Mouse (Mus musculus) frontal cortex, postnatal 10 days (tissue): ENCODE data around the gene Gna15.

ENCODE experiments used
- DNase-seq, 2 experiments: peaks; one replicate each; pipeline ENCODE4 v3.0.0; 2022; ENCODE audit warnings: low spot score in 2 of 2, mixed read lengths in 1 of 2

Gene Gna15

DNA sequence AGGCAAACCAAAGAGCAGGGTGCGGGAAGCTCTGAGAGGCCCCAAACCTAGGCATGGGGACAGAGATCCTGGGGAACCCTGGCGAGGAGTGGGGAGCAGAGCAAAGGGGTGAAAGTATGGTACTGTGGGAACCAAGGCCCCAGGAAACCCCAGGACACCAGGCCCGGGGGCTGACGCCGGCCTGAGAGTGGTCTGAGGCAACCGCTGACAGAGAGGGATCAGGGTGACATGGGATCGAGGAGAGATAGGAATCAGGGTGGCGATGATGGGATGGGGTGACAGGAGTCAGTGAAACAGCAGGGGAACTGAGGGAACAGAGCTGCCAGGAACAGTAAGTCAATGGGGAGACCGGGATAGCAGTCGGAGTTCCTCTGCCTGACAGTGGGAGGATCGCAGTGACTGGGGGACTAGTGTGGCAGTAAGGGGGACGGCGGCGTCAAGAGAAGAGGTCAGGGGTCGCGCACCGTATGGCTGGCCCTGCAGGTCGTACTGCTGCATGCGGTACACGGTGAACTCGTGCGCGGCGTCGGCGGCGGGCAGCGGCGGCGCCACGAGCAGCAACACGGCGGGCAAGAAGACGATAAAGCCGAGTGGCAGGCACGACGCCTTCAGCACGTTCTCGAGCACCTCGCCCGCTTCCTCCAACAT, 28.3 kb downstream of the Gna15 start:
- DNase-seq: no peak

DNA sequence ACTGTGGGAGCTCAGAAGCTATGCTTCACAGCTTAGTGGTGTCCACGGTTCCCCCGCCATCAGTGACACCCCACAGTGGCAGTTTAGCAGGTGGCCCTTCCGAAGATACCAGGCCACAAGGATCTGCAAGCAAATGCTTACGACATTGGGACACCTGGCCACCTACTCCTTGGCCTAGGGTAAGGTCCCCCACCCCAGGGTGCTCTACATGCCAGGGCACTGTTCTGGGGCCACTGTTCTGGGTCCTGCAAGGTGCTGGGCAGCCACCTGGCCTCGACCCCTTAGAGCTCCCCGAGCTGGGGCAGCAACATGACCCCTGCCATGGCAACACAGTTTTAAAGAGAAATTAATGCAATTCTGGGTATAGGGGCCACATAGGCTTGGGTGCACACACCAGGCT, 28.9 kb downstream of the Gna15 start:
- no peak for DNase-seq

DNA sequence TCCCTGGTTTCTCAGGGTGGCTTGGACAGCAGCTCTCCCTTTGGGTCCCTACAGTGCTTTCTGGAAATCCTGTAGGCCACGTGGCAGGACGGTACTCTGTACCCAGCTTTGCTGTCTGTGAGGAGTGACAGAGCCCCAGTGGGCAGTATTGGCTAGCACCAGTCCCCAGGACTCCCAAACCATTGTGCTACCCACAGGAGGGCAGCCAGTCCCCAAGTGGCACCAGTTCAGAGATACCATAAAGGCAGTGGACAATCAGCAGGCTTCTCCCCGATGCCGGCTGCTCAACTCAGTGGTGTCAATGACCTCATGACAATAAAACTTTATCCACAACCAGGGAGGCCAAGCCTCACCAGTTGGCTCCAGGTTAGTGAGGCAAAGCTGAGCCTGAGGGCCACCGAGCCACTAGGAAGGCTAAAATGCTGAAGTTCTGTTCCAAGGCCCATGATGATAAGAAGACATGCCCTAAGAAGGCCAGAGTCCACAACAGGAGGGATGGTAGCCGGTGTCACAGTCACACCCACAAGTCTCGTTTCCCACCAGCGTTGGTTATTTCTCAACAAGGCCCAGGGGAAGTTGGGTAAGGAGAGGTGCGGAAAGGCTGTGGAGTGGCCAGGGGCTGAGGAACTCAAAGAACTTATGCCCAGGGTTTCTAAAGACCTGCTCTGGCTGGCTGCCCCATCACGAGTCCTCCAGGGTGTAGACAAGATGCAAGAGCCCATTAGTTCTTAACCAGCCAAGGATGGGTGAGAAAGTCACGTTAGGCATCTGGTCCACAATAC, 29.6 kb downstream of the Gna15 start:
- DNase-seq: no peak

DNA sequence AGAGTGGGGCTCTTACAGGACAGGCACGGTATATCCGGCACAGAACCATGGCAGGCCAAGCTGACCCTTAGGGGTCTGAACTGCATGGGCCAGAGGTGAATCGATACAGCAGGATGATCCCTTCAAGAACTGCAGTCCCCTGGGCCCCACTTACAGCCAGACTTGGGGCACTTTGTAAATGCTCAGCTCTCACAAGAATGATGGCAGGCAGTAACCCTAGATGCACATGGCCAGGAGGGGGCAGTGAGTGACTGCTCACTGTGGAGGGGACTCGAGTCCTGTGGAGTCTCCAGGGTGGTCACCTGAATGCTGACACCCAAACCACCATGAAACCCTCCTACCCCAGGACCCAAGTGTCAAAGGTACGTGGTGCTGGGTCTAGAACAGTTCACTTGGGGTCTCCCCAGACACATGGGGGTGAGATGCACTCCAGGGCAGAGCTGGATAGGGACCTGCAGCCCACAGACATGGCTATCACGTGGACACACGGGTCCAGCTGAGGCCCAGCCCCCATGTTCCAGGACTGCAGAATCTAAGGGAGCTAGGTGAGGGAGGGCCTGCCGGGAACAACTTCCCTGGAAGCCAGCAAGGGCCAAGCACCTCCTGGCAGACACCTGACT, 30.3 kb downstream of the Gna15 start:
- DNase-seq: no peak

DNA sequence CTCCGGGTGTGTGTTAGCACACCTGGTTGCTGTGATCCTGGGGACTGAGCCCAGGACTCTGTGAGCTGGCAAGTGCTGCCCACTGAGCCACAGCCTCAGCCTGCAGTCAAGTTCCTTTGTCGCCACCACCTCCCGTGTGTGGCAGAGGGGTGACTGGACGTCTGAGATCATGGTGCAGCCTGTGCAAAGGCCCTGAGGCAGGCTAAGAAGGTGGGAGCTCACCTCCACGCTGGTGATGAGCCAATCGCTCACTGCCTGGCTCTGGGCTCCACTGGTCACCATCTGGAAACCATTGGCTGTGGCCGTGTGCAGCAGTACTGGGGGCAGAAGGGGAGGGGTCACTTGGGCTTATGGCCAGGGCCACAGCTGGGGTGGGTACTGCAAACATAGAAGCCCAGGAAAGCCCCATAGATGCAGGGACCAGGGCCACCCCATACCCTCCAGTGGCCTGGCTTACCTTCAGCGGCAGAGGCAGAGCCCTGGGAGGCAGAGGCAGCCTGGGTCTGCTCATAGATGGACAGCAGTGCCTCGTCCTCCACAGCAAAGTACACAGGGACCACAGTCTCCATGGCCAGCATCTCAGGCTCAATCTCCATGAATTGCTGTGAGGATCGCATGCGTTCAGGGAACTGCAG, 31.3 kb downstream of the Gna15 start:
- DNase-seq: peak in 1 of 2 experiments; percentile 11

DNA sequence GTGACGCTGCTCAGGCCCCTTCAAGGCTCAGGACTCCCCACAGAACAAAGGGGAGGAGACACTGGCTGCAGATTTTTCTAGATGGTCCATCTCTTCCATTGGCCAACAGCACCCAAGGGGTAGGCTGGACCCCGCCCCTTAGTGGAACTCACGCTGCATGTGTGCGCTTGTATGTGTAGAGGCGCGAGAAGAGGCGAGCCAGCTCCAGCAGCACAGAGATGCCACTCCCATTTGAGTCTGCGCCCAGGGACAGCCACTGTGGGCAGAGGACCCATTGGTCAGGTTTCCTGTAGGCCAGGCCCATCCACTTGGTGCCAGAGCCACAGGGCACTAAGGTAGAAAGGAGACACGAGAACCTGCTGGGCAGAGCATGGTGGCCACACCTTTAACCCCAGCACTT, 33.0 kb downstream of the Gna15 start:
- DNase-seq: no peak

DNA sequence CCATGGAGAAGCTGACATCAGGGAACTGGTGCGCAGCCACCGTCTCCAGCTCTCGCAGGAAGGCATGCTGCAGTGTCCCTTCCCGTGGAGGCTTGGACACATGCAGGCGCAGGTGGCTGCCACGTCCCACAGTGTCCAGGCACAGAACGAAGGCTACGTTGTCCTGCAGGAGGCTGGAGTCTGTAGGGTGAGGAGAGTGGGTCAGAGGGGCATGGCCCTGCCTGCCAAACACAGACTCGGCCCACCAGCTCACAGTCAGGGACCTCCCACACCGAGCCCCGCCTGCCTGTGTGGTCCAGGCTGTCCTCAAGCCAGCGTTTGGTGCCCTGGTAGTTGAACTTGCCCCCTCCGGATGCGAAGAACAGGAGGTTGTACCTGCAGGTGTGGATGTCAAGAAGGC, 34.1 kb downstream of the Gna15 start:
- DNase-seq: no peak

DNA sequence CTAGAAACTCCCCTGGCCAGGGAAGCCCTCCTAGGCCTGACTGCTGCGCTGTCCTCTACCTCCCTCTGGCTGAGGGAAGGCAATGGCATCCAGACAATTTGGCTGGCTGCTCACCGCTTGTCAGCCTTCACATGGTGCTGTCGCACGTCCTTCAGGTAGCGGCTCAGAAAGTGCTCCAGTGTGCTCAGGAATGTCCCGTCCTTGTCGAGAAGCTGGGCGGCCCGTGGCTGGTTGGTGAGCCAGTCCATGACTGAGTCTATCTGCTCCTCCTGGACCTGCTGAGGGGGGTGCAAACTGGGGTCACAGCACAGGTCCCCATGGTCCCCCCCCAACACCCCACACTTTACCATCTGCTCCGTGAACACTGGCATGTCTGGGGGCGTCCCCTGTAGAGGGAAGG, 35.9 kb downstream of the Gna15 start:
- DNase-seq: no peak

DNA sequence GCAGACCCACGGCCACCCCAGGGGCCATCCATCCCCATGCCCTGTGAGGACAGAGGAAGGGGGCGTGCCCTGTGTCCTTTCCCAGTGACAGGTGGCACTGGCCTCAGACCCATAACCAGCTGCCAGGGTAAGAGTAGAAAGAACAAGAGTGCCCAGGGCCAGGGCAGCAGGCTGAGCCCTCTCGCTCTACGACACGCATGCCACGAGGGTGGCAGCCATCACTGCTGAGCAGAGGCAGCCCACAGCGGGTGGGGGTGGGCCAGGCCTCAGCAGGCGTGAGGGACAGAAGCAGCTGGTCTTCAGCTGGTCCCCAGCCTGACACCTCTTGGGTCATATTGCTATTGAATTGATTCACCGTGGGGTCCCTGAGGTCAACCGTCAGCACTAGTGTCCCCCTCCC, 37.5 kb downstream of the Gna15 start:
- DNase-seq: no peak

DNA sequence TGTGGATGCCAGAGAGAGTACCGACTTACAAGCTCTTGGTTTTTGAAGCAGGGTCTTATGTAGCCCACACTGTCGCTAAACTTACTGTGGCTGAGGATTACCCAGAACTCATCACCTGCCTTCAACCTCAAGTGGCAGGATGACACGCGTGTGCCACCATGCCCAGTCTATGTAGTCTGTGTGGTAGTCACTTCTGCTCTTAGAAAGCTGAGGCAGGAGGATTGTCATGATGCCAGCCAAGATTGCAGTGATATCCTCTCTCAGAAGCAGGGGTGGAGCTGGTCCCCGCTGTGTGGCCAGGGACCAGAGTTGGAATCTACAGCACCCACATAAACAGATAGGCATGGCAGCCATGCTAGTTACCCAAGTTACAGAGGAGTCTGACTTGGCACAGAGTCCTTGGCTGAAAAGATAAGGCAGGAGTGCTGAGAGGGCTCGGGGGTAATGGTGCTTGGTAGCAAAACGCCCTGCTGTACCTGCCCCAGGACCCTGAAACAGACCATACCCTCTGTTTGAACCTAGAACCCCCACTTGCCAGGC, 38.5 kb downstream of the Gna15 start:
- DNase-seq: no peak

DNA sequence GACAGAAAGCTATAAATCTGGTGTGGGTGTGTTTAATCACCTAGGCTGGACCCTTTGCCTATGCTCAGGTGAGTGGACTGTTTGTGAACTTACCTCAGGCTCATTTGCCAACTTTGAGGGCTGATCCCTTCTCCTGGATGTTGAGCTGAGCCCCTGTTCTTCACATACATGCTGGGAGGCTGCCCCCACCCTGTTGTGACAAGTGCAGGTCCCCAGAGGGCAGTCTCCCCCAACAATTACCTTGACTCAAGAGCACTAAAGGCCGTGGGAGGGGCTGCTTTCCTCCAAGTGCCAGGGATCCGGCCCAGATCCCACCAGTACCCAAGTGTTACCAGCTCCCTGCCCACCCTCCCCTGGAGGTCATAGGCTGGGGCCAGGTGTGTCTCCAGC, 39.0 kb downstream of the Gna15 start:
- no peak for DNase-seq

DNA sequence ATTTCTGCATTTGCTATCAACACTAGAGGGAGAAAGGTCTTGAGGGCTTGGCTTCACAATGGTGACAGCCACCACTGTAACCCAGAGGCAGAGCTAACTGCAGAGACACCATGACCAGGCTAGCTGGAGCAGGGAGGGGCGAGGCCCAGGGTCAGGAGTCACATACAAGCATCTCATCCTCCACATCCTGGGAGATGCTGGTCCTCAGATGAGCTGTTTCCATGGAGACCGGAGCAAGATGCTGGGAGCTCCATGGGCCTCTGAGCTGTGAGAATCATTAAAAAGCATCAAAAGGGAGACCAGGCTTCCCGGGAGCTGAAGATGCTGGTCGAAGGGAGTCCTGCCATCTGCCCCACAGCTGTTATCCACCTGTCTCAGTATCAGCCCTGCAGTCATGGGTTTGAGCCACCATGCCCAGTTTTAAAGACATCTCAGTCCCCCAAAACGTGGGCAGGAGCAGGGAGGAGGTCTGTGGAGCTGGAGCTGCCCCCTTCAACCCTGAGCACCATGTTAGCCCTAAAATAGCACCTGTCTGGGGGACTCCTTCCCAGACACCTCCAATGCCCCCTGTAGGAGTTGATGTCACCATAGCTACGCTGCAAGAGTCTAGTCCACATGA, 39.5 kb downstream of the Gna15 start:
- DNase-seq: no peak

DNA sequence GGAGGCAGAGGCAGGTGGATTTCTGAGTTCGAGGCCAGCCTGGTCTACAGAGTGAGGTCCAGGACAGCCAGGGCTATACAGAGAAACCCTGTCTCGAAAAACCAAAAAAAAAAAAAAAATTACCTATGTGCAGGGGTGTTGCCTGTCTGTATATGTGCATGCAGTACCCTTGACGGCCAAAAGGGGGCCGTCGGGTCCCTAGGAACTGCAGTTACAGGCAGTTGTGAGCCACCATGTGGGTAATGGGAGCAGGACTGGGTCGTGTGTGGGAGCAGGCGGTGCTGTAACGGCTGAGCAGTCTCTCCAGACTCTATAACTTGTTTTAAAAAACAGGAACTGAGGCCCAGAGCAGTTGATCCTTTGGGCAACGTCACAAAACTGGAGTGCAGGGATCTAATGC, 40.0 kb downstream of the Gna15 start:
- DNase-seq: no peak

DNA sequence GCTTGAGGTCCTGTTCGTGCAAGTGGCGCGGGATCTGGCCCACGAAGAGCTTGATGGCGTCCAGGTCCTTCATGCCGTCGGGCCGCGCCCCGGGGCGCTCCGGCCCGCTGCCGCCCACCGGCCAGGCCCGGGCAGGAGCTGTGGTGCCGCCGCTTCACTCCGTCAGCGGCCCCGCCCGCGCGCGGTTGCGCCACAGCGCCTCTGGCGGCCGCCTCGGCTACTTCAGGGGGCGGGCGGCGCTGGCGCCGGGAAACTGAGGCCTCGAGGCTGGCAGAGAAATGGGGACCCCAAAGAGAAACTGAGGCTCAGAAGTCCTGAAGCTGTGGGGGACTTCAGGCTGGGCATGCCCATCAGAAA, 41.5 kb downstream of the Gna15 start, which contains the start of gene Celf5:
Gene Celf5, minus strand, starts transcription at position 177 of the 357 bp plus-strand sequence.
- peak in 1 of 2 experiments; percentile 72 for DNase-seq

DNA sequence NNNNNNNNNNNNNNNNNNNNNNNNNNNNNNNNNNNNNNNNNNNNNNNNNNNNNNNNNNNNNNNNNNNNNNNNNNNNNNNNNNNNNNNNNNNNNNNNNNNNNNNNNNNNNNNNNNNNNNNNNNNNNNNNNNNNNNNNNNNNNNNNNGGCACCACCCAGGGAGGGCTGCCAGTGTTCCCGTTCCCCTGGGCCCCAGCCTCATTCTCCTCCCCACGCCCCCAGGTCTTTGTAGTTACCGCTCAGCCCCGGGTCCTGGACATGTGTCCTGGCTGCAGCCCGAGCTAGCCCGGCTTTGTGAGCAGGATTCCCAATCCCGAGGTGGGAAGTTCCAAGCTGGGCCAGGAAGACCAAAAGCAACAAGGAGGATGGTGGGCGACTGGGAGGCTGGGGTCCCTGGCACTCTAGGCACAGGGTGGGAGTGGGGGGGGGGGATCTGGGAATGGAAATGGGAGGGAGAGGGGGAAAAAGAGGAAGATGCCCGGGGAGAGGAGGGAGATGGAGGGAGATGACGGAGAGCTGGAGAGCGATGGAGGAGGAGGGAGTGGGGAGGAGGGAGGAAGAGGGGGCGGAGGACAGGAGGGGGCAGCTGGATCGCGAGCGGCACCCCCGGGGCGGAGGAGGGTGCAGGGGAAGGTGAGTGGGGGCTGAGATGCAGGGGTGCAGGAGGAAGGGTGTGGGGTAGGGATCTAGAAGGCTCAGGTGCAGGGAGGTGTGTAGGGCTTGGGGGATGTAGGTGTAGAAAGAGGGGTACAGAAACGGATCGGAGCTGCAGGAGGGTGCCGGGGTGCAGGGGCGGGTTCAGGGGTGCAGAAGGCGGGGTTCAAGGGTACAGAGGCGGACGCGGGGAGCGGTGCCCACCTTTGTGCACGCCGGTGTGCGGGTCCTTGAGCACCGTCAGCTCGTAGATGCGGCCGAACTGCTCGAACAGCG, 42.2 kb downstream of the Gna15 start:
- no peak for DNase-seq

DNA sequence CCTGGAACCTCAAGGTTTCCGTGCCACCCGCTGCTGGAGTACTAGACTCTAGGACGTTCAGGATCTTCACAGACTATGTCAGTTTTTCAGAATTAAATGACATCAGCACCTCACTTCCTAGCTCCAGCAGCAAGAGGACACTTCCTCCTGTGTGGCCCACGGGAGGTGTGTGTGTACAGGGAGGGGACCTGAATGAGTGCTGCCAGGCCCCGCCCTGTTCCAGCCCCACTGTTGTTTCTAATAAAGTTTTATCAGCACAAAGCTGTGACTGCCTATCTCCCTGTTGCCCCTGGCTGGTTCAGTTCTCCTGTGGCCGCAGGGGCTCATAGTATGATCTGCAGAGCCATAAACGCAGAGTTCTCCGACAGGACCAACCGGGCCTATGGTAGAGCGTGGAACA, 49.6 kb downstream of the Gna15 start:
- DNase-seq: no peak

DNA sequence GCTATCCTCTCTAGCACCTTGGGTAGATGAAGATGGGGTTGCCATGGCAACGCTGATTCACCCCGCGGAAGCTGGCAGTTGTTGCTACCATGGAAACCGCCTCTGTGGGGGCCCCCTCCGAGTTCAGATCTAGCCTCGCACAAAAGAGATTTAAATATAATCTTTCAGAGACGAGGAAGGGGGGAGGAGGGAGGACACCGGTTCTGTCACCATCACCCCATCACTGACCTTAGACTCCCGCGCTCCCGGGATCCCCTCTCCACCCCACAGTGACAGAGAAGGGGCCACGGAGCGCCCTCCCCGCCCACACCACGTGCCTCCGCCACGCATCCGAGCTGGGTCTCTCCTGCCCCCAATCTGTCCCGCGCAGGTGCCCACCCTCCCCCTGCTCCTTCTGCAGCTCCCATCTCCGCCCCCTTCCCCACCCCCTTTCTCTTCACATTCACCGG, 51.0 kb downstream of the Gna15 start:
- DNase-seq: peak; percentile 87 to 91

DNA sequence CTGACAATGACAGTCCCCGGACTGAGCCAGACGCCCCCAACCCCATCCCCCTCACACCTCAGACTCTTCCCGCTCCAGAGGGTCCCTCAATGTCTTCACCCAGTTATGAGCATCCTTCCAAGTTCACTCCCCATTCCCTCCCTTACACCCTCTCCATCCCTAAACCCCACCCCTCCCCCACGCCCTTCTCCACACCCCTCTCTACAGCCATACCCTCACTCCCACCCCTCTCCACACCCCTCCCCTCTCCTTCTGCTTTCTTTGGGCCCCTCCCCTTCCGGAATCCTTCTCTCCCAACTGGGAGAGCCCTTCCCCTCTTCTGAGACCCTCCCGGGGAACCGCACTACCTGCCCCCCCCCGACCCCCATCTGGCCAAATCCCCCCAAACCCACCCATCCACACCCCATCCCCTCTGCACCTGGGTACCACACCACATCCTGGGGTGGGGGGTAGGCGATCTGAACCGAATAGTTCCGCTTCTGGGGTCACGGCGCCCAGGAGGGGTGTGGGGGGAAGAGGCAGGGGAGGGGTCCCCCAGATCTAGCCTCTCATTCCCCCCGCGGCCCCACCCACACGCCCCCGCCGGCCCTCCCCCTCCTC, 51.5 kb downstream of the Gna15 start:
- DNase-seq: no peak

DNA sequence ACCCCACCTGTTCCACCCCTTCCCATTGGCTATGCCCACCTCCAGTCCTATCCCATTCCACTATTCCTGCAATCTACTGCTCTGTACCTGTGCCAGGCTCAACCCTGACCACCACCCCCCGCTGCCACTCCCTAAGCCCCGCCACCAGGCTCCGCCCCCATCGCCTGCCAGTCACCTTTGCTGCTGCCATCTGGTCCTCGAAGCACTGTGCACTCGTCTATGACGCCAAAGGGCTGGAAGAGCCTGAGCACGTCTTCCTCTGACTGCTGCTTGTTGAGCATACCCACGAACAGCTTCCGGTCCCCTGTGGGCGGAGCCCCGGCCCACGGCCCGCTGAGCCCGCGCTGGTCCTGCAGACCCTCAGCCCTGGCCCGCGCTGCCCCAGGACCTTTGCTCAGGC, 53.6 kb downstream of the Gna15 start:
- no peak for DNase-seq

DNA sequence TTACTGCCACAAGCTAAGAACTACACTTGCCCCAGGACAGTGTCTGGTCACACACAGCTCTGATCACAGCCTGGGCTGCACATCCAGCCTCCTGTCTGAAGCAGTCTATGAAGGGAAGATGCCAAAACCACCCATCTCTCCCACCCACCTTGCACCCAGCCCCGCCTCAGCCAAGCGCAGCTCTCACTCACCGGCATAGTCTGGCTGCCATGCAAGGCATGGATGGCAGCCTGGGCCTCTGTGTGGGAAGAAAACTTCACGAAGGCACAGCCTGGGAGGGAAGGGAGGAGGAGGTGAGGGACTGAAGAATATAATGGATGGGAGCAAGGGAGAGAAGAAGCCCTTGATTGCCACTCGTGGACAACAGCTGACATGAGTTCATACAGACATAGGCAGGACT, 54.8 kb downstream of the Gna15 start:
- no peak for DNase-seq
